In genomic region chr11:40536236-40536765, GRCm38 (mm10) we compare ENCODE assay signal across 28 mouse cellular contexts.
DNase-seq lines count a peak whose midpoint lies in the region; ATAC-seq and TF ChIP-seq lines count a peak whose summit lies in the region.
"Had no signal": no experiment of that assay in that cellular context is flagged by ENCODE, and none has a peak within 500 bp of the region (broad histone marks: within the 10 kb centered on the region; RNA-seq: fewer than 3 reads in every experiment).

No protein-coding gene starts in this region.

- H3K36me3 ChIP-seq in E14TG2a.4 (ENCODE audit: insufficient read depth, low read length), result no peaks in the 10 kb centered on the region
- H3K36me3 ChIP-seq in MEL (ENCODE audit: control insufficient read depth in 1 of 2, insufficient read depth in 2 of 2, low read length in 2 of 2), result no peaks in the 10 kb centered on the region
- H3K36me3 ChIP-seq: embryonic facial prominence, embryonic 12.5 days; heart, embryonic 13.5 days; liver, embryonic 12.5 days; midbrain, embryonic 12.5 days; neural tube, embryonic 13.5 days had no signal

- no peak for ATAC-seq in activated CD4-positive, CD25-positive, alpha-beta regulatory T cell, adult 4 months
- ATAC-seq in inflammation-experienced regulatory T-cells, adult 6 months, result no peak
- ATAC-seq: CD4-positive, CD25-positive, alpha-beta regulatory T cell, adult 4 months; forebrain, embryonic 14.5 days; liver, embryonic 12.5 days; liver, postnatal 0 days had no signal

- TF ChIP-seq EP300 in MEL (IDR thresholded peaks at IDR 0.05; ENCODE audit: low read depth in 1 of 2, low read length in 2 of 2), result no peak

- peak; percentile 75 for TF ChIP-seq CTCF in E14TG2a.4 (conservative IDR thresholded peaks at IDR 0.05; ENCODE audit: low read length)
- peak in 2 of 3 experiments; percentile 8 to 20; a peak in 2 of 6 replicates for TF ChIP-seq CTCF in MEL (IDR thresholded peaks at IDR 0.05 in 2 of 3, conservative IDR thresholded peaks at IDR 0.05 in 1 of 3; ENCODE audit: control insufficient read depth in 1 of 3, insufficient read depth in 1 of 3, low read depth in 2 of 3, low read length in 3 of 3, poor library complexity in 1 of 3, severe bottlenecking in 1 of 3)

- no peak overlapping the region for H3K27ac ChIP-seq in MEL (ENCODE audit: control insufficient read depth, low read depth, low read length)
- H3K27ac ChIP-seq: embryonic facial prominence, embryonic 12.5 days; gastrocnemius, adult 2 months; heart, adult 2 months; heart, embryonic 13.5 days; hindbrain, embryonic 14.5 days; liver, embryonic 12.5 days; midbrain, embryonic 12.5 days; neural tube, embryonic 13.5 days had no signal

- peak; percentile 13 for TF ChIP-seq RAD21 in MEL (IDR thresholded peaks at IDR 0.05; ENCODE audit: low read depth, low read length)

- no peaks in the 10 kb centered on the region for H3K79me2 ChIP-seq in MEL (ENCODE audit: control insufficient read depth, insufficient read depth, low read length, poor library complexity)

- H3K27me3 ChIP-seq in E14TG2a.4 (ENCODE audit: insufficient read depth, low read length), result no peaks in the 10 kb centered on the region
- H3K27me3 ChIP-seq in MEL (ENCODE audit: control insufficient read depth in 1 of 2, insufficient read depth in 2 of 2, low read length in 2 of 2), result no peaks in the 10 kb centered on the region
- H3K27me3 ChIP-seq: embryonic facial prominence, embryonic 12.5 days; heart, embryonic 13.5 days; liver, embryonic 12.5 days; midbrain, embryonic 12.5 days; neural tube, embryonic 13.5 days had no signal

- H3K9ac ChIP-seq in MEL (ENCODE audit: control insufficient read depth, low read depth, low read length, poor library complexity, severe bottlenecking), result no peak overlapping the region
- H3K9ac ChIP-seq: embryonic facial prominence, embryonic 12.5 days; heart, embryonic 13.5 days; hindbrain, embryonic 14.5 days; liver, embryonic 12.5 days; liver, postnatal 0 days; midbrain, embryonic 12.5 days; neural tube, embryonic 13.5 days had no signal

- H3K9me3 ChIP-seq in E14TG2a.4 (ENCODE audit: low read length) (no peaks in the 10 kb centered on the region), MEL (replicated peaks; ENCODE audit: insufficient read depth, low read length) (no peaks in the 10 kb centered on the region)
- H3K9me3 ChIP-seq: embryonic facial prominence, embryonic 12.5 days; heart, embryonic 13.5 days; liver, embryonic 12.5 days; midbrain, embryonic 12.5 days; neural tube, embryonic 13.5 days had no signal

- H3K4me3 ChIP-seq in E14TG2a.4 (replicated peaks; ENCODE audit: low read length) (peak overlapping the region; percentile 18; the same call in 1 of the 2 replicates), MEL (ENCODE audit: control insufficient read depth in 1 of 2, insufficient read depth in 1 of 2, low read depth in 2 of 2, low read length in 2 of 2) (no peak overlapping the region)
- H3K4me3 ChIP-seq: embryonic facial prominence, embryonic 12.5 days; gastrocnemius, adult 2 months; heart, adult 2 months; heart, embryonic 13.5 days; liver, embryonic 12.5 days; midbrain, embryonic 12.5 days; neural tube, embryonic 13.5 days had no signal

- TF ChIP-seq POLR2A in MEL (IDR thresholded peaks at IDR 0.05; ENCODE audit: control insufficient read depth in 1 of 2, insufficient read depth in 1 of 2, low read depth in 1 of 2, low read length in 2 of 2, poor library complexity in 1 of 2), result no peak

- DNase-seq in kidney, postnatal 10 days, result peak; percentile 7
- no peak for DNase-seq in kidney, adult 8-10 months
- DNase-seq in MEL (ENCODE audit: low read depth, low spot score) (peak; percentile 15), ZHBTc4 (ENCODE audit: low read depth, low spot score) (peak; percentile 56)
- no peak for DNase-seq in adrenal gland, postnatal 4 days (ENCODE audit: low spot score in 2 of 2)
- DNase-seq: adrenal gland, postnatal 25 days; cerebellum, postnatal 10 days; gastrocnemius, adult 2 months; heart, adult 2 months; heart, postnatal 10 days; kidney, adult 18-20 months; kidney, postnatal 14 days; left cerebral cortex, postnatal 4 days; liver, postnatal 0 days; lung, postnatal 36 days; thymus, adult 18-20 months; thymus, postnatal 25 days had no signal

- H3K4me1 ChIP-seq in E14TG2a.4 (replicated peaks; ENCODE audit: low read depth, low read length) (no peaks in the 10 kb centered on the region), MEL (ENCODE audit: control insufficient read depth in 1 of 2, insufficient read depth in 2 of 2, low read length in 2 of 2) (no peaks in the 10 kb centered on the region)
- H3K4me1 ChIP-seq: embryonic facial prominence, embryonic 12.5 days; heart, embryonic 13.5 days; liver, embryonic 12.5 days; midbrain, embryonic 12.5 days had no signal

TF ChIP-seq in MEL, 35 proteins besides CTCF, POLR2A, EP300 and RAD21:
- TF ChIP-seq TAL1 (IDR thresholded peaks at IDR 0.05; ENCODE audit: low read length), result no peak
- no peak for TF ChIP-seq RCOR1 (IDR thresholded peaks at IDR 0.05; ENCODE audit: low read depth, low read length)
- no peak for TF ChIP-seq ETS1 (IDR thresholded peaks at IDR 0.05; ENCODE audit: low read depth, low read length)
- no peak for TF ChIP-seq UBTF (IDR thresholded peaks at IDR 0.05; ENCODE audit: borderline replicate concordance, insufficient read depth, low read depth, low read length)
- no peak for TF ChIP-seq ZNF384 (IDR thresholded peaks at IDR 0.05; ENCODE audit: low read depth, low read length)
- TF ChIP-seq MXI1 (IDR thresholded peaks at IDR 0.05; ENCODE audit: low read depth, low read length), result no peak
- TF ChIP-seq TBP (IDR thresholded peaks at IDR 0.05; ENCODE audit: low read depth, low read length), result no peak
- no peak for TF ChIP-seq USF2 (IDR thresholded peaks at IDR 0.05; ENCODE audit: borderline replicate concordance in 1 of 2, insufficient read depth in 1 of 2, low read depth in 1 of 2, low read length in 2 of 2)
- no peak for TF ChIP-seq MAX (IDR thresholded peaks at IDR 0.05; ENCODE audit: low read length)
- no peak for TF ChIP-seq JUND (IDR thresholded peaks at IDR 0.05; ENCODE audit: low read depth, low read length)

Comparison
In these comparisons a context has a peak if more than half of its experiments do, and no peak if none do; other contexts are left out.
1. DNase-seq: peak in kidney, postnatal 10 days (single experiment), MEL (single experiment) and ZHBTc4 (single experiment); none in kidney, adult 8-10 months (0 of 2) and adrenal gland, postnatal 4 days (0 of 2).